Mouse (Mus musculus): ENCODE data around the gene 5730522E02Rik.

The 5730522E02Rik gene

DNA sequence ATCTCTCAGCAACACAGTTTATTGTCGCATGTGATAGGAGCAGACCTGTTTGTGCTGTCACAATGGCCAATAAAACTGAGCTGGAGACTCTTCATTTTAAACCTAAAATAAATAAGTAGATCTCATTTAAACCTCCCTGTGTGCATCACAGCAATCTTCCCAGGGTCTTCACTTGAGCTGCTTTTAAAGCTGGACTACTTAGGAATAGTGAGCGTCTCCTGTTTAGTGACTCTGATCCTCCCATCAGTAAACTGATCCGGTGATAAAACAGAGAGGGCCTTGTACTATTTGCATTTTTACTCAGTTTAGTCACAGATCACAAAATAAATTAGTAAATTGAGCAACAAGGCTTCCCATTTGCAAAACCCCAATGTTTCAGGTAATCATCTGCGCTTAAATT lies 206.5 kb downstream of the 5730522E02Rik start:
- no peak for DNase-seq (ENCODE audit: low spot score)

DNA sequence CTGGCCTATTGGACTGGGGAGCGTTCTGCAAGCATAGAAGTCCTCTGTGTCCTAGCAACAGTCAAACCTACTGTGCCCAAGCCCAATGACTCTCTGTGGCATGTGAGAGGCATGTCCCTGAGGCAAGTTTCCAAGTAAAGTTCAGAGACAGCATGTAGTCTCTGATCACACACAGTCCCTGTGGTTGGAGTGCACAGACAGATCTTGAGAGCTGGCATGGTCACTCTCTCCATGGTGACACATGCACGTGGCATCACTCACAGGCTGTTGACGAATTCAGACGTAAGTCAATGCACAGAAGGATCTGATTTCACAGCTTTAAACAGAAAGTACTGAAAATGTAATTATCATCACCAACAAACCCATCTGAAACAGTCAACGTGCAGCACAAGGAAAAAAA lies 210.8 kb downstream of the 5730522E02Rik start:
- DNase-seq (ENCODE audit: low spot score), result no peak

DNA sequence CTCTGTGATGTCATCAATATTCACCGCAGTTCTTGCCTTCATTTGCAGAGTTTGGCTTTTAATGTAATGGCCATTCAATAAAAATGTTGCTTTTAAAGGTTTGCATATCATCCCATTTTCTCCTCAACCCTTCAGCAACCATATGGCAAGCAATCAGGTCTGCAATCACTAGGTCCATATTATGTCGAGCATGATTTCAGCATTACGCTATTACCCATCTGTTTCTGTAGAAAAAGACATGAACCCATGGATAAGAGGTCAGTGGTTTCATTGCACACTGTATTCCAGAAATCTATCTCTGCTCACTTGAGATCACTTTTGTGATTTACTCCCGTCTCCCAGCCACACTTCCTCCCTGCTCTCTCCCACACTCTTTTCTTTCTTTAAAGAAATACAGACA lies 213.1 kb downstream of the 5730522E02Rik start:
- DNase-seq (ENCODE audit: low spot score), result no peak

DNA sequence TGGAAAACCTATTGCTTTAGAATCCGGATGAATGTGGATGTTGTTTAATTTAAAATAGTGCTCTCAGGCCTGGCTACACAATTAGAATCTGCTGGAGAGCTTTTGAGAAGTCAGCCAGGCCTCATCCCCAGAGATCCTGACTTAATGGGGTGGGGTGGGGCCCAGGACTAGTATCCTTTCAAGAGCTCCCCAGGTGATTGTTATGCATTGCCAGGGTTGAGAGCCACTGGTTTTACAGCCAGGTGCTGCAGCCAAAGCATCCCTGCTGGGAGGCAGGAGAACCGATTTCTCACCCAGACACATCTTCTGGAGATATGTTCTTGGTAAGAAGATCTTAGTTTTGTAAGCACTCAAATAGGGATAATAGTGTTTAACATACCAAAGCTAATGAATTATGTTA lies 216.4 kb downstream of the 5730522E02Rik start:
- no peak for DNase-seq (ENCODE audit: low spot score)

DNA sequence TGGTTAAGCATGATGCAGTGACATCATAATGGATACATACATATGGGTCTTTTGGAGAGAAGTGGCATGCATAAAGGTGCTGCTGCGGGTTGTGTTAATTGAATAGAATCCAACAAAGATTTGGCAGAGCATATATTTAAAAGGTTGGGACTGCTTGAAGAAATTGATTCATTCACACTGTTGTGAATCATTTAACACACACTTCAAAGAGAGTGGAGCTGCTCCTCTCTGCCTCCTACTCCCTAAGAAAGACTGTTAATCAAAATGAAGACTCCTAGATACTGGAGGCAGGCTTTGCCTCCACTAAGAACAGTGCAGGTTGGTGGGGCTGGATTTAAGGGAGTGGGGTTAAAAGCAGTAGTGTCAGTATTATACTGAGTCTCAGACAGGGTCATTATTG lies 218.3 kb downstream of the 5730522E02Rik start:
- no peak for DNase-seq (ENCODE audit: low spot score)

DNA sequence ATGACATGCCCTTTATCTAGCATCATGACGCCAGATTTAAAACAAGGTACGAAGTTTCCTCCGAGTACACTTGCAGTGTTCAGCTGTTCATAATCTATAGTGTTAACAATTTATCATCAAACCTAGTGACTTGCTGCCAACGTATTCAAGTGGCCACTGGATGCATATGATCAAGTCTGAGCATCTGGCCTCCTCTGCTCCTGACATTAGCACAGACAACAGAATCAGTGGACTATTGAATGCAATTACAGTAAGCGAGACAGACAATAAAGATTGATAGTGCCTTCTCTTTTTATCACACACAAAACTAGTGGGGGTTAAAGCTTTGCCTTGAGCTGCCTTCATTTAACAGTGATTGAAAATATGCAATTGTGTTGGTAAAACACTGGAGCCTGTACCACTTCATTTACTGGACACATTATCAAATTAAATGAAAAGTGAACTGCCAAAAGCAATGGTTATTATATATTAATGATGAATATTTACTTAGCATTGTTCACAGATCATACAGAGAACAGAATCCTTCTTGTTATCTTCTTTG lies 231.8 kb downstream of the 5730522E02Rik start:
- DNase-seq (ENCODE audit: low spot score), result no peak

DNA sequence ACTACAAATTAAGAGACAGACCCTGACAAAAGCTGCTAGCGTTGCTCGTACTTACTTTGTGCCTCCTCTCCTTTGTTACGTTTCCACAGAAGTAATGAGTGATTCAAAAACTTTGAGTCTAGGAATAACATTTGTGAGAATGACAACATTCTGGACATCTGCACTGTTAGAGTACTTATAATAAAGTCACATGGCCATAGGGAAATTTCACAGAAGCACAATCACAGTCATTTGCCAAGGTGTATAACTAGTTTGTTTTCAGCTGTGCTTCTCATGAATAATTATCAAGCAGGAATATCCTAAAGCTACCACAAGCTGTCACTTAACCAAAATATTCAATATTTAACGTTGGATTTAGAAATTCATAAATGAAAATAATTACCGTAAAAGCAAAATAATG lies 269.1 kb downstream of the 5730522E02Rik start:
- no peak for DNase-seq (ENCODE audit: low spot score)

DNA sequence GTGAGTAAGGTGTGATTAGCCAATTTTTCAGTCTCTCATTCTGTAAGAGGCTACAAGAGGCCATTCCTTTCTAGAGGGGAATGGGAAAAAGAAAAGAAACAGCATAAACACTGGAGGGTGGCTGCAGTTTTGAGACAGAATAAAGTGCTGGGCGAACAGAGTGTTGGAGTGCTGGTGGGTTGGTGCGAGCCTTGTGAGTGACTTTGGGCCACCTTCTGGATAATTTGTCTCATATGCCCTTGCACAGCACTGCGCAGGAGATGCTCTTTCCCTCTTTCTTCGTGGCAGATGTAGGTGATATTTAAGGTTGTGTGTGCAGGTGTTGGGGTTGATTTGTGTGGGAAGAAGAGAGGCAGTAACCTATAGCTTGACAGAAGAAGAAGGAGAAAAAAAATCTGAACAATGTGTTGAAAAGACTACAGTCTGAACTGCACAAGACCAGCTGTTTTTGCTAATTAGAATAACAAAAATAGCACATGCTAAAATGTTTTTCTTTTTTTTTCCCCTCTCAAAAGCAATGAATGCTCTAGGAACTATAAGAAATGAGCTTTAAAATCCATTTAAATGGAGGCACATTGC lies 269.8 kb downstream of the 5730522E02Rik start:
- no peak for DNase-seq (ENCODE audit: low spot score)

DNA sequence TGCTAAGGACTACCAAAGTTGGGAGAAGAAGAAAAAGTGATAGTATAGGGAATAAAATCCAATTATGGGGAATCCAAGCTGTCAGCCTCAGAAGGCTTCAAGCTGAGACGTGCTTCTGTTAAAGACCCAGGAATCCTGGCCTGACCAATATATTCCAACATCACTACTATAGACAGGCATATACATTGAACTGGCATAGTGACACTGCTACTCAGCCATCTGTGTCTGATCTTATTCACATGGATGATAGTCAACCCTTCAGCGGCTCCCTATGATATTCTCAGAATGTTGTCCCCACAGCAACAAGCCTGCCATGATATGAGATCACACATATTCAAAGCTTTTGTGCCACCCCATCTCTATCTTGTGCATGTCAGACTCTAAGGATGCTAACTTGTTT lies 284.3 kb downstream of the 5730522E02Rik start:
- DNase-seq (ENCODE audit: low spot score), result no peak

DNA sequence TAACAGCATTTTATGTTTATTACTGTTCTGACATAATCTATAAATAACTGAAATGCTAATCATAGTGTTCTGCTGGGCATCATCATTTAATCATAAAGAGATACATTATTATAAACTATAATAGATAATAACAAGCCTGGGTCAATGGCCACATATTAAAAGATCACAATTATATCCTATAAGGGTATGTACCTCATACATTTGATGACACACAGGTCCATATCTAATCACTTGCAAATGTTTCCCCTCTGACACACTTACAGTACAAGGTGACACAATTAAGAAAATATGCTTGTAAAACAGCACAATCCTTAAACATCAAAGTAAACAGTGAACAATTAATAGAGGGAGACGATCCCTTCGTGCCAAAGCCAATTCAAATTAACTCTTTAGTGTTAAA lies 308.2 kb downstream of the 5730522E02Rik start:
- no peak for DNase-seq (ENCODE audit: low spot score)

DNA sequence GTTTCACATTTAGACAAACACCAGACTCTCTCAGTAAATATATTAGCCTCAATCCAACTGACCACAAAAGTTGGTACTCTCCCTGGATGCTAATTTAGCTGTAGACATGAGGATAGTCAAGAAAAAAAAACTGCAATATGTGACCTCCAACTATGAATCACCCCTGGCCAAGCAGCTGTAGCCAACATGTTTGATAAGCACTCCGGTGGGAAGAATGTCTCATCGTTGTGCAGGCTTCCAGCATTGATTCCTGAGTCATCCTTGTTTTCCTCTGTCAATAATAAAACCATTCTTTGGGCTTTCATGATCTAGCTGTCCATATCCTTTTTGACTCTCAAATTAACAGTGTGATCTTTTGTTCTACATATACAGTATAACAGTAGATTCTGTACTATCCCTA lies 308.9 kb downstream of the 5730522E02Rik start:
- DNase-seq (ENCODE audit: low spot score), result no peak

DNA sequence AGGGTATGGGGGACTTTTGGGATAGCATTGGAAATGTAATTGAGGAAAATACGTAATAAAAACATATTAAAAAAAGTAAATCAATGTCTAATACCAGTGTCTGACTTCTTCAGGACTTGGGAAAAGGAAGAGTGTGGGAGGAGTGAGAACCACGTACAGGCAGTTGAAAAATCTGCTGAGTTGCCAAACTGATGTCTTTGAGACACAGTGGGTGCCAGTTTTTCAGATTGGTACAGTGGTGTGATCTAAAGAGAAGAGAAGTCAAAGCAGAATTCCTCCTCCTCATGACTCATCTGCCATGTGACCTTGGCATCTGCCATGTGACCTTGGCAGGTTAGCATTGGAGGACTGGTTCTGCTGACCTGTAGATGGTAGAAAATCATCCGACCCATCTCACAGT lies 316.7 kb downstream of the 5730522E02Rik start:
- no peak for DNase-seq (ENCODE audit: low spot score)

DNA sequence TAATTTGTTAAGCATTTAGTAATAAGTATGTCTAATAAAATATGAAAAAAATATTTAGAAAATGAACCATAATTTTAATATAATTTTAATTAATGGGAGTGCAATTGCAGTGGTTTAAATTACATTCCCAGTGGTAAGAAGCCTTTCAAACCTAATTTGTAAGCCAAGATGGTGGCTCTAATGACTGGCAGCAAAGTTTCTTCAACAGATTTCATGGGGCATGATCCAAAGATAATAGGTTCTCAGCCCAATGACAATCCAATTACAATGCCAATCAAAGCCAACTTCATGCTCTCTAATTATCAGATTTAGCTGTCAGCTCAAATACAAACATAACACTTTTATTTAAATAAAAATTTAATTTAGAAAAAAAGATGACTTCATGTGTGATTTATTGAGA lies 337.6 kb downstream of the 5730522E02Rik start:
- no peak for DNase-seq (ENCODE audit: low spot score)

DNA sequence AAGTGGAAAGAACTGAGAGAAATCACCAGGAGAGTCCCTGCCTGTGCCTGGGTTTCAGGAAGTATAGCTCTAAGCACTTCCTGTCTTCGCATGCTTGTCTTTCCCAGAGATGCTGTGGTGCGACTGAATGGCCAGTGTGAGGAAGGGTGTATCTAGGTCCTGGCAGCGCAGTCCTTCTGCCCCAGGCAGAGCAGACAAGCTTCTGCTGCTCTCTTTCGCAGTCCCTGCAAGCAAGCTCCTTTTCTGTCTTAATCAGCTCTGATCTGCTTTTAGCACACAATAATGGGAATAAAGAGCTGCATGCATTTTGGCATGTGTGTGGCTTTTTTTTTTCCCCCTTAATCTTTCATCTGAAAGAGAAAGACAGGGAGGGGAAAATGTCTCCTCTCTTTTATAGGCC lies 338.2 kb downstream of the 5730522E02Rik start:
- no peak for DNase-seq (ENCODE audit: low spot score)

DNA sequence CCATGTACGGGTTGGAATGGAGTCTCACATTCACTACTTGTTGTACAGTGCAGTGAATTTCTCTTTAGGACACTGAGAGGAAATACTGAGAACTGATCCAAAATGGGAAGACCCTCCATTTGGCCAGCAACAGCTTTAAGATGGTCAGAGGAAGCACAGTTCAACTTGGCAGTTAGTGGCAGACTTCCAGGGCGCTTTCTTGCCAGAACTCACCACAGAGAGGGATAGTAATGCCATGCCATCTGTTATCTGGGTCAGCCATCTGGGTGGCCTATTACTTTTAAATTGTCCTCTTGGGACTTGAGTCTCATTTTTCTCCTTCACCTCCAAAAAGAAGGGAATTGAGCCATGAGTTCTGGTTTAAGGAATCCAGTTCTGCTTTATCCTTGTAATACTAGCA lies 344.3 kb downstream of the 5730522E02Rik start:
- DNase-seq (ENCODE audit: low spot score), result no peak

DNA sequence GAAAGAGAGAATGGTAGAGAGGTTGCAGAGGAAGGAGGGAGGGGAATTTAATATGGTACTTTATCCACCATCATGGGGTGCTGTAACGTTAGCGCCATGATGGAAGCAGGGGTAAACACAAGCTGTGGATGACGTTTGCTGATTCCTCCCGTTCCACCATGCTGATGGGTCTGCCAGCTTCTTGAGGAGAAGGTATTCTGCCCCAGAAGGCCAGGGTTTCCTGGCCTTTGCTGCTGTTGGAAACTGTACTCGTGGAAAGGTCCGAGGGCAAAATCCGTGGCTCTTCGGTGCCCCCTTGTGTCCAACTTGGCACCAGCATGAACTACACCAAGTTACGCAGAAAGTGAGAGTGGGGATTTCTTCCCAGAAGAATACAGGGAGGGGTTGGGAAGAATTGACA lies 347.9 kb downstream of the 5730522E02Rik start:
- DNase-seq (ENCODE audit: low spot score), result peak; percentile 26

DNA sequence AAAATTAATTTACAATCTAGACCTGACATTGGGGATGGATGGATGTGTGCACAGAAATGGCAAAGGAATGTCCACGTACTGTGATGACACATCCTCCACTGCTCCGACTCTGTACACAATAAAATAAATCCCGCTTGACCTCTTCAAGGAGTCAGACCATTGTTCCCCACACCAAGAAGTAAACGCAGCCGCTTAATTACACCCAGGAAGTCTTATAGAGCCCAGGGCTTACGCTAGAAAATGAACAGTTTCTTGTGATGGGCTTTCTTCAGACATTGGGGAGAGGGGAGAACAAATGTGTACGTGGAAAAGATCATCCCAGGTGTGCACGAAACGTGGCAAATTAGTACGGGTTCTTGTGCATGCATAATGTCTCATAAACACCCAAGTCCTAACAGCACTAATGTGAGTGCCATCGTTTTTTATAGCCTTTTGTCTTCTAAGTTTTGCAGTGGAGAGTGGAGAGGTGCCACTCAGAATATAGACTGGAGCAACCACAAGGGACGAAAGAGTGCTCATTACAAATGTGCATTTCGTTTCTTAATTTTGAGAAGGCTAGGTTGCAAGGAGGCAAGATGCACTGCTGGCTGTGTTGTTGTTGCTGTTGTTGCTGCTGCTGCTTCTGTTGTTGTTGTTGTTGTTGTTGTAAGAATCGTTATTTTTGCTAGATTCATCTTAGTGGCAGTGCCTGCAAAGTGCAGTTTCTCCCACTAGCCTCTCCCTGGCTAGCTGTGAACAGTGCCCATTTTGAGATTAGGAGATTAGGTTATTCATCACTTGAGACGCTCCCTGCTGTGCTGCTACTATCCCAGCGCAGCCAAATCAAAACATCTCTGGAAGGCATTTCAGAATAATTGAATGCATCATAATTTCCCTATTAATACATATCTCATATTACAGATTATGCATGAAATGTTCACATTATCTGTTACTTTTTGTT lies 353.7 kb downstream of the 5730522E02Rik start:
- no peak for DNase-seq (ENCODE audit: low spot score)

DNA sequence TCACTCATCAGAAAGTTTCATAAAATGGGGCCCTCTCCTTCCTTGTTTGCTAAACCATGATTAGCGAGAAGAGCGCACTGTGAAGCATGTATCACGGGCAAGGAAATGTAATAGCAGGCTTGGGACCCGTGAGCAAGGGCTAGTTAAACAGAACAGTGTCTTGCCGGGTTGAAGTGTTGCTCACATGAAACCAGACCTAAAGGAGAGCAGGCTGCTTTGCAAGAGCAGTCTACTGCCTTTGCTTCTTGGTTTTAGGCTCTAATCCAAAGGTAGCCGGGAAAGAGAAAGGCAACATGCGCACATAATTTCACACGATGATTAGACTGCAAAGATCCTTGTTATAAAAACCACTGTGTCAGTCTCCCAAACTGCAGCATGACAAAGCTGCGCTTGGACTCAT lies 354.8 kb downstream of the 5730522E02Rik start:
- DNase-seq (ENCODE audit: low spot score), result no peak

DNA sequence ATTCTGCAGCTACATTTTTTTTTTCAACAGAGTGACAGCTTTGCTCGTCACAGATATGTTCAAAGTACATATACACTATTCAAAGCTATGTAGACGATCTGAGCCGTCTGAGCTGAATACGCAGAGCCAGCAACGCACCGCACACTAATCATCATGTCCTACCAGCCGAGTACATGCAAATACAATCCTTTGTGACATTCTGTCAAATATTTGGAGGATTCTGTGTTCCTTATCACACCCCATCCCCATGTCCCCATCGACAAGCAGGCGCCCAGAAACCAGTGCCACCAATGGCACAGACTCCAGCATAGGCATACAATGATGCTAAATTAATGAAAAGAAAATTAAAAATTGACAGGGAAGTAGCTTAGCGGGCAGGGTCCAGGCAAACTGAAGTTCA lies 356.3 kb downstream of the 5730522E02Rik start:
- DNase-seq (ENCODE audit: low spot score), result no peak

DNA sequence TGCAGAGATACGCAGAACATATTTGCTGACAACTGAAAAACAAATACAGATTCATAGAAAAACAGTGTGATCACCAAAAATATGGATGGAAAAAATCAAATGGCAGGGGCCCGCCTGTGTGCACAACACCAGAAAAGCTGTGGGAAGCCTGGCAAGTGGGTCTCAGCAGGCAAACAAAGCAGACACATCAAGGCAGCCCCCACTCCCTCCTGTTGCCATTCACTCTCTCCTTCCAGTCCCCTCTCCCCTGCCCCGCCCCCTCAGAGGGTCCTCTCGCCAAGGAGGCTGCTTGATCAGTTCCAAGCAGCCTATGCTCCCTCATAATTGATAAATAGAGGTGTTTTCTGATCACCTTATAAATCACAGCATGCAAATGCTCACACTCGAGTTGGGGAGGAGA lies 357.5 kb downstream of the 5730522E02Rik start:
- no peak for DNase-seq (ENCODE audit: low spot score)

DNA sequence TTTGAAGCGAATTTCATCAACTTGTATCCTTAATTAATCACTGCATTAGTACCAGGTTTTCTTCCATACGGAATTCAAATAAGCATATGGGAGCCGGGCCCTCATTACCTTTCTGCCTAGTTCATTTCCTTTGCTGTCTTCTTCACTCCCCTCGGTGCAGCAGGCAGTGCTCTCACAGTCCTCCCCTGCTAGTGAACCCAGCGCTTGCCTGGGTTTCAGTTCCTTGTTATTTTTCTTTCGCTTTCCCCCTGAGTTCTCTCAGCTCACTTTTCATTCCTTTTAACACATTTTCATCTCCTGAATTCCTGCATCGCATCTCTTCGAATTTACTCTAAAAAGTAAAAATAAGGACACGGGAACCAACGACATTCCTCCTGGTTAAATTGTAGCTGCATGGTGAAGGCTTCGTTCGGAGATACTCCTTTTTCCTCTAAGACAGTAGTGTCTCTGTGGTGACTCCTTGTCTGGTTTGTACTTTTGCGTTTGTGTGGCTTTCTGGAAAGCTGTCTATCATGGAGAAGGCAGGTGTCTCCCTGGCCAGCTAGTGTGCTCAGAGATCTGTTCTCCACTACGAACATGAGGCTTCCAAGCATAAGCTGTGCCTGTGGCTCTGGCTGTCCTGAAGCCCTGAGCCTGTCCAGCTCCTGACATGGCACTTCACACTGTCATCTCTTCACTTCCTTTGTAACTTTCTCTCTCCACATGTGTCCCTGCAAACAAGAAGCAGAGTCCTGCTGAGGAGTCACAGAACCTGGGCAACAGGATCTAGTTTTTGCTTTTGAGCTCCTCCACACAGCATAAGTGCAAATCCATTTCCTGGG lies 361.5 kb downstream of the 5730522E02Rik start:
- no peak for DNase-seq (ENCODE audit: low spot score)

DNA sequence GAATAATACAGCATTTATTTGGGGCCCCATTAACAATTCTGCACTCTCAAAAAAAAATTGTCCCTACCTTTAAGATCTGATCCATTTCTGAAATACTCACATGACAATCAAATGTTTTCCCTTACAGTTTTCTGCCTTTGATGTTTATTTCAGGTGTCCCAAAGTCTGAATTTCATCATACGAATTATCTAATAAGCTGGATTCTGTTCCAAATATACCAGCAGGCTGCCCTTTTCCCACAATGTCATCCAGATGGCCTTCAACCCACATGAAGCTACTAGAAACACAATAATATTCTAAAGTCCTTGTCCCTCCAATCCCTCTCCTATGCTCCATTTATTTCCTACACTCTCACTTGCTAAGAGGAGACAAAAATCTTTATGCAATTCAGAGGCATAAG lies 372.1 kb downstream of the 5730522E02Rik start:
- no peak for DNase-seq (ENCODE audit: low spot score)

DNA sequence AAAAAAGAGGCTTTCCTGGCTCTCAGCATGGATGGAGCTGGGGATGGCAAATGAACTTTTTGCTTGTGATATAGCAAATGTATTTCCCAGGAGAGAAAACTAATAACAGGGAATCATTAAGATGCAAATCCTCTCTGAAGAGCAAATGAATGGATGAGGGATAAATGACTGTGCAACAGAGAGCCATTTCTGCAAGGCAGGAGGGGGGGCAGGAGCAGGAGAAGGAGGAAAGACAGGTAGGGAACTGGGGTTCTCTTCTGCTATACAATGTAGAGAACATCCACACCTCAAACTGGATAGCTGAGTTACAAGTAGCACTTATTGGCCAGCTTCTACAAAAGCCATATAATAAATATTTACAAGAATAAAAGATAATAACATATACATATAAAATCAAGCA lies 390.8 kb downstream of the 5730522E02Rik start:
- no peak for DNase-seq (ENCODE audit: low spot score)

Data from lung, postnatal 25 days (tissue).